Mouse (Mus musculus): ENCODE measurements around the gene Inha. TPM values are rescaled to one million over a fixed set of nuclear protein-coding genes. Genes with fewer than 3 reads are reported as not detected.
A peak's percentile ranks its signal among the peaks of the same experiment; 100 is the strongest.

Gene Inha
- polyA plus RNA-seq, 1 experiment from 2014 or later, result 2.7 TPM

- 96% methylated on average over 7 of the region's 7 CpGs for WGBS
- H3K4me1 ChIP-seq (ENCODE audit: control insufficient read depth, insufficient read depth, low read length), result peaks cover 6% of the 10 kb centered on the region; the same call in 1 of the 2 replicates
- no peaks in the 10 kb centered on the region for H3K9me3 ChIP-seq (ENCODE audit: control insufficient read depth, low read length)
- no peak overlapping the region for H3K27ac ChIP-seq (ENCODE audit: low read depth, low read length)
- no peaks in the 10 kb centered on the region for H3K27me3 ChIP-seq (ENCODE audit: control insufficient read depth, insufficient read depth, low read length)
- H3K36me3 ChIP-seq (ENCODE audit: control insufficient read depth, insufficient read depth, low read length), result peaks cover 51% of the 10 kb centered on the region
- ATAC-seq (ENCODE audit: low FRiP score, low TSS enrichment), result no peak
- H3K4me3 ChIP-seq (ENCODE audit: low read length), result no peak overlapping the region
- H3K9ac ChIP-seq (ENCODE audit: low read depth, low read length), result no peak overlapping the region
- no peak overlapping the region for H3K4me2 ChIP-seq (replicated peaks; ENCODE audit: low read depth, low read length)
These were observed 50.2 kb downstream of the Inha start for GRCm38 (mm10) chr1:75557041-75557440.

GRCm38 (mm10) chr1:75558388-75559178, 51.7 kb downstream of the Inha start:
- 0 out of 2 replicates have a peak, but pooled peaks have one; percentile 8 for ATAC-seq (ENCODE audit: low FRiP score, low TSS enrichment)
- Histone ChIP-seq H3K36me3 (ENCODE audit: control insufficient read depth, insufficient read depth, low read length) (peaks cover 36% of the 10 kb centered on the region), H3K9ac (ENCODE audit: low read depth, low read length) (no peak overlapping the region), H3K4me3 (ENCODE audit: low read length) (no peak overlapping the region), H3K27ac (ENCODE audit: low read depth, low read length) (peak overlapping the region; percentile 62; the same call in 1 of the 2 replicates), H3K27me3 (ENCODE audit: control insufficient read depth, insufficient read depth, low read length) (no peaks in the 10 kb centered on the region), H3K4me1 (ENCODE audit: control insufficient read depth, insufficient read depth, low read length) (peaks cover 6% of the 10 kb centered on the region; the same call in 1 of the 2 replicates), H3K9me3 (ENCODE audit: control insufficient read depth, low read length) (no peaks in the 10 kb centered on the region), H3K4me2 (replicated peaks; ENCODE audit: low read depth, low read length) (no peak overlapping the region)
- WGBS, result 80% methylated on average over 18 of the region's 18 CpGs

GRCm38 (mm10) chr1:75559212-75559925, 52.5 kb downstream of the Inha start:
- Histone ChIP-seq H3K9me3 (ENCODE audit: control insufficient read depth, low read length) (no peaks in the 10 kb centered on the region), H3K27ac (ENCODE audit: low read depth, low read length) (peak overlapping the region; percentile 62; the same call in 1 of the 2 replicates), H3K4me1 (ENCODE audit: control insufficient read depth, insufficient read depth, low read length) (peaks cover 6% of the 10 kb centered on the region; the same call in 1 of the 2 replicates), H3K9ac (ENCODE audit: low read depth, low read length) (peak overlapping the region; percentile 18; the same call in 1 of the 2 replicates), H3K4me2 (replicated peaks; ENCODE audit: low read depth, low read length) (peak overlapping the region; percentile 32), H3K36me3 (ENCODE audit: control insufficient read depth, insufficient read depth, low read length) (peaks cover 30% of the 10 kb centered on the region; the same call in 1 of the 2 replicates), H3K4me3 (ENCODE audit: low read length) (no peak overlapping the region), H3K27me3 (ENCODE audit: control insufficient read depth, insufficient read depth, low read length) (no peaks in the 10 kb centered on the region)
- peak; percentile 94 for ATAC-seq (ENCODE audit: low FRiP score, low TSS enrichment)
- 6% methylated on average over 17 of the region's 17 CpGs for WGBS

Other genes starting within 250 kb of the Inha start
- gene Ptprn, start 242.6 kb upstream of the Inha start, polyA plus RNA-seq (2014; fragmentation: Nextera tagmentation; extraction: Ambion mirVana), result 0.08 TPM in 1 of 2 replicates, not detected in the other
- not detected in 2 replicates for gene Resp18, start 228.7 kb upstream of the Inha start, polyA plus RNA-seq (2014; fragmentation: Nextera tagmentation; extraction: Ambion mirVana)
- gene Dnpep, start 189.1 kb upstream of the Inha start, polyA plus RNA-seq (2014; fragmentation: Nextera tagmentation; extraction: Ambion mirVana), result 146 and 150 TPM in 2 replicates
- gene Des, start 146.7 kb upstream of the Inha start, polyA plus RNA-seq (2014; fragmentation: Nextera tagmentation; extraction: Ambion mirVana), result 41.5 and 51.6 TPM in 2 replicates
- 39.6 and 43.5 TPM in 2 replicates for gene Speg, start 131.8 kb upstream of the Inha start, polyA plus RNA-seq (2014; fragmentation: Nextera tagmentation; extraction: Ambion mirVana)
- gene Gmppa, start 71.1 kb upstream of the Inha start, polyA plus RNA-seq (2014; fragmentation: Nextera tagmentation; extraction: Ambion mirVana), result 65.2 and 67.6 TPM in 2 replicates
- 0.32 and 0.41 TPM in 2 replicates for gene Asic4, start 56.6 kb upstream of the Inha start, polyA plus RNA-seq (2014; fragmentation: Nextera tagmentation; extraction: Ambion mirVana)
- 37.1 and 41.4 TPM in 2 replicates for gene Chpf, start 27.8 kb upstream of the Inha start, polyA plus RNA-seq (2014; fragmentation: Nextera tagmentation; extraction: Ambion mirVana)
- gene Tmem198, start 27.5 kb upstream of the Inha start, polyA plus RNA-seq (2014; fragmentation: Nextera tagmentation; extraction: Ambion mirVana), result 0.62 and 1.1 TPM in 2 replicates
- 79.8 and 83.2 TPM in 2 replicates for gene Obsl1, start 625 bp upstream of the Inha start, polyA plus RNA-seq (2014; fragmentation: Nextera tagmentation; extraction: Ambion mirVana)
- 15.3 and 22.0 TPM in 2 replicates for gene Stk11ip, start 14.5 kb downstream of the Inha start, polyA plus RNA-seq (2014; fragmentation: Nextera tagmentation; extraction: Ambion mirVana)
- 14.4 and 18.8 TPM in 2 replicates for gene Slc4a3, start 39.2 kb downstream of the Inha start, polyA plus RNA-seq (2014; fragmentation: Nextera tagmentation; extraction: Ambion mirVana)

All from kidney, embryonic 14.5 days (tissue).